Mouse (Mus musculus) CH12.LX (cell line): ENCODE measurements around the gene Gm20695.

ENCODE experiments used
- CTCF ChIP-seq, 2 experiments: IDR thresholded peaks in 1 of 2; conservative IDR thresholded peaks in 1 of 2; 2 replicates each; pipeline ENCODE4 v1.5.1; 2011 to 2012; ENCODE audit warnings: low read depth in 2 of 2, low read length in 2 of 2, improper control_type of control experiment in 1 of 2, inconsistent platforms in 1 of 2, mild to moderate bottlenecking in 1 of 2, moderate library complexity in 1 of 2
- POLR2AphosphoS2 ChIP-seq: IDR thresholded peaks from 2 replicates; pipeline ENCODE4 v1.6.1; 2011; ENCODE audit warnings: low read depth, low read length, improper control_type of control experiment

DNA sequence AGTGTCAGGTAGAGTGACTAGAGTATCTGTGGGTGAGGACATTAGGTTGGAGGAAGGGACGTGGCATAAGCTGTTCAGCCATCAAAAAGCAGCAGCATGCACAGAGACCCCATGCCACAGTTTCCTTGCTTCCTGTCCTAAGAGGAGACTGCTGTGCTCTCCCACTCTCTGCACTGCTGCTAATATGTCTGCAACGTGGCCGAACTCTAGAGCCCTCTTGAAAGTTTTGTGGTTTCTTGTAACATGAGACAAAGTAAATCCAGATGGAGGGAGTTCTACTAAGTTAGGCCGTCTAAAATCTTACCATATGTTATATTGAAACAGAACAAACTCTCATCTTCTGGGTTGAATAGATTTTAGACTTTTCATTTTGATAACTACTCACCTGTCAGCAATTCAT lies 39.5 kb downstream of the Gm20695 start:
- TF ChIP-seq POLR2AphosphoS2, result no peak
- TF ChIP-seq CTCF (conservative IDR thresholded peaks at IDR 0.05 in 1 of 2, IDR thresholded peaks at IDR 0.05 in 1 of 2; ENCODE audit: low read depth in 2 of 2, low read length in 2 of 2), result no peak
